Mouse (Mus musculus) spleen, adult 2 months (tissue): ENCODE data around the gene Gm20388. TPM values are rescaled to one million over a fixed set of nuclear protein-coding genes. Genes with fewer than 3 reads are reported as not detected.

ENCODE experiments used
- DNase-seq, 2 experiments: peaks; one replicate each; pipeline versions ENCODE4 v3.0.0 to v3.0.0-alpha.2; 2012 to 2021; ENCODE audit warnings: low spot score in 2 of 2, low read depth in 1 of 2
- H3K27ac ChIP-seq: fragments of 200-500 bp; 2 replicates; pipeline ENCODE4 v1.5.1; 2012; ENCODE audit warnings: low read length, inconsistent platforms; ENCODE audit not compliant: insufficient read depth
- H3K27me3 ChIP-seq: fragments of 200-500 bp; 2 replicates; pipeline ENCODE4 v1.6.1; 2012; ENCODE audit warnings: mild to moderate bottlenecking, moderate library complexity, low read length, inconsistent platforms; ENCODE audit not compliant: control insufficient read depth, insufficient read depth
- H3K36me3 ChIP-seq: fragments of 200-500 bp; 2 replicates; pipeline ENCODE4 v1.6.1; 2012; ENCODE audit warnings: mild to moderate bottlenecking, low read length, inconsistent platforms; ENCODE audit not compliant: control insufficient read depth, insufficient read depth
- H3K4me1 ChIP-seq: fragments of 200-500 bp; 2 replicates; pipeline ENCODE4 v1.6.1; 2011; ENCODE audit warnings: inconsistent platforms; ENCODE audit not compliant: control insufficient read depth, insufficient read depth, insufficient read length
- H3K4me3 ChIP-seq: fragments of 200-500 bp; 2 replicates; pipeline ENCODE4 v1.5.1; 2011; ENCODE audit warnings: mild to moderate bottlenecking, inconsistent platforms; ENCODE audit not compliant: insufficient read depth, insufficient read length; ENCODE audit errors: extremely low read depth
- CTCF ChIP-seq: fragments of 200-500 bp; IDR thresholded peaks from 2 replicates; pipeline ENCODE4 v1.5.1; 2011; ENCODE audit warnings: mild to moderate bottlenecking, inconsistent platforms; ENCODE audit not compliant: insufficient read depth, insufficient read length, insufficient replicate concordance; ENCODE audit errors: extremely low read depth
- POLR2A ChIP-seq: fragments of 200-500 bp; IDR thresholded peaks from 2 replicates; pipeline ENCODE4 v1.6.1; 2011; ENCODE audit warnings: low read depth, low read length, inconsistent platforms
- WGBS: fragments of 180-500 bp; shearing (Covaris S2); methylation state at CpG from one replicate; pipeline ENCODE4 v1.1.7; 2018; 5-methylcytosine and 5-hydroxymethylcytosine counted together
- polyA plus RNA-seq: library from polyadenylated mRNA; depleted of rRNA; stranded (reverse); fragments of >200 nt; gene quantifications from 2 replicates; pipeline ENCODE4 v1.2.3, GENCODE M21; 2012

The Gm20388 gene
- polyA plus RNA-seq, 1 experiment = 26.1 TPM

DNA sequence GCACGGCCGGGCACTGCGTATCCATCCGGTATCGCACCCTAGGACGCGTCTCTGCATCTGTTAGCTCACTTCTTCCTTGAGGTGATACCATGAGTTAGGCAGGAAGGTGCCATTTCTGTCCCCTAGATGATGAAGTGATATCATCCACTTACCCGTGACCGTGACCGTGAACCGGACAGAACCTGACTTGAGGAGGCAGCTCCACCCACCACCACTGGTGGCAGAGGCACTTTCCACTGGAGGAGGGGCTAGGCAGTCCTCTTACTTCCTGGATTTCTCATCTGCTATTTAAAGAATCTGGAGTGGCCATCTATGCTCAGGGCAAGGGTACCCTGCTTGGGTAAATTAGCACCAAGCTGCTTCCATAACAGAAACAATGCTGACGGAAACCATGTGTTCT, 3432.8 kb downstream of the Gm20388 start:
- 0 out of 2 replicates have a peak overlapping the region, but pooled peaks have one; percentile 32 for H3K27ac ChIP-seq
- no peaks in the 10 kb centered on the region for H3K36me3 ChIP-seq
- WGBS = 78% methylated on average over 12 of the region's 12 CpGs
- TF ChIP-seq CTCF = no peak
- no peak for TF ChIP-seq POLR2A
- no peaks in the 10 kb centered on the region for H3K27me3 ChIP-seq
- H3K4me1 ChIP-seq = peaks cover 3% of the 10 kb centered on the region; the same call in 1 of the 2 replicates
- no peak for DNase-seq
- no peak overlapping the region for H3K4me3 ChIP-seq

- Histone ChIP-seq H3K27ac (no peak overlapping the region), H3K36me3 (no peaks in the 10 kb centered on the region), H3K4me1 (peaks cover 3% of the 10 kb centered on the region; the same call in 1 of the 2 replicates), H3K4me3 (no peak overlapping the region), H3K27me3 (no peaks in the 10 kb centered on the region)
- TF ChIP-seq POLR2A (no peak), CTCF (no peak)
- no peak for DNase-seq
- WGBS = 85% methylated on average over 8 of the region's 8 CpGs
These were observed 3434.5 kb downstream of the Gm20388 start for GRCm38 (mm10) chr8:123345135-123345534.

GRCm38 (mm10) chr8:123345856-123346255, 3435.2 kb downstream of the Gm20388 start:
- TF ChIP-seq POLR2A (no peak), CTCF (no peak)
- H3K36me3 ChIP-seq = no peaks in the 10 kb centered on the region
- H3K4me1 ChIP-seq = peaks cover 3% of the 10 kb centered on the region; the same call in 1 of the 2 replicates
- no peak overlapping the region for H3K27ac ChIP-seq
- DNase-seq = no peak
- H3K27me3 ChIP-seq = no peaks in the 10 kb centered on the region
- H3K4me3 ChIP-seq = no peak overlapping the region
- WGBS = 88% methylated on average over 6 of the region's 6 CpGs

GRCm38 (mm10) chr8:123347293-123347692, 3436.7 kb downstream of the Gm20388 start:
- TF ChIP-seq CTCF (no peak), POLR2A (no peak)
- DNase-seq = no peak

DNA sequence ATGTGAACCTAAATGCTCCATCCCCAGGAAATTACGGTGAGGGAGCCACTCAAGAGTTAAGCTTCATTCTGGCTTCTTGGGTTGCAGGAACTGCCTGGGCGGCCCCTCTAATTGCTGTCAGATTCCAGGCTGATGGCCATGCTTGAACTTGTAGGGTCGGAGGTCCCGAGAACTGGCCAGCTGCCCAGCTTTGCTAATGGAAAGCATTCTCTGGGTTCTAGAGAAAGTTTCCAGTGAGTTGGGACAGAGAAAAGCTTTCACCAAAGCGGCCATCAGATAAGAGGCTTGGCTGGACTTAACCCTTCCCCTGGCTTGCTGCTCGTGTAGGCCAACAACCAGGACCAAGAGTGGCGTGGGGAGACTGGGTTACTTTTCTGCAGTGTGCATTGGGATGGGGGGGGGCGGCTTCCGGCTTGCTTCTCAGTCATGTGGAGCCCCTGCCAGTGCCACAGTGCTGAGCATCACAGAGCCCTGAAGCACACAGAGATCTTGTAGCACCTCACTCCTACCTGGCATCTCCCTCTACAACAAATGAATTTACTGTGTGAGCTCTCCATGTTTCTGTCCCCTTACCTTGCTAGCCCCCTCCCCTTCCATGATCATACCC, 3437.7 kb downstream of the Gm20388 start:
- WGBS = 88% methylated on average over 9 of the region's 9 CpGs
- no peaks in the 10 kb centered on the region for H3K4me1 ChIP-seq
- H3K27ac ChIP-seq = no peak overlapping the region
- TF ChIP-seq CTCF (no peak), POLR2A (no peak)
- no peak for DNase-seq
- H3K36me3 ChIP-seq = no peaks in the 10 kb centered on the region
- H3K4me3 ChIP-seq = no peak overlapping the region
- H3K27me3 ChIP-seq = peaks cover 1% of the 10 kb centered on the region; the same call in 1 of the 2 replicates

More at GRCm38 (mm10) chr8:123347293-123347692, 3436.7 kb downstream of the Gm20388 start:
- Histone ChIP-seq H3K27me3 (no peaks in the 10 kb centered on the region), H3K27ac (no peak overlapping the region), H3K4me1 (peaks cover under 1% of the 10 kb centered on the region; the same call in 1 of the 2 replicates), H3K4me3 (no peak overlapping the region), H3K36me3 (no peaks in the 10 kb centered on the region)
- WGBS = 76% methylated on average over 2 of the region's 2 CpGs

- Histone ChIP-seq H3K4me1 (no peaks in the 10 kb centered on the region), H3K4me3 (no peak overlapping the region), H3K27ac (no peak overlapping the region), H3K36me3 (no peaks in the 10 kb centered on the region), H3K27me3 (peaks cover 6% of the 10 kb centered on the region; the same call in 1 of the 2 replicates)
- TF ChIP-seq CTCF = no peak
- no peak for TF ChIP-seq POLR2A
- WGBS = 96% methylated on average over 4 of the region's 4 CpGs
- no peak for DNase-seq
These were observed 3438.4 kb downstream of the Gm20388 start for GRCm38 (mm10) chr8:123349073-123349472.

DNA sequence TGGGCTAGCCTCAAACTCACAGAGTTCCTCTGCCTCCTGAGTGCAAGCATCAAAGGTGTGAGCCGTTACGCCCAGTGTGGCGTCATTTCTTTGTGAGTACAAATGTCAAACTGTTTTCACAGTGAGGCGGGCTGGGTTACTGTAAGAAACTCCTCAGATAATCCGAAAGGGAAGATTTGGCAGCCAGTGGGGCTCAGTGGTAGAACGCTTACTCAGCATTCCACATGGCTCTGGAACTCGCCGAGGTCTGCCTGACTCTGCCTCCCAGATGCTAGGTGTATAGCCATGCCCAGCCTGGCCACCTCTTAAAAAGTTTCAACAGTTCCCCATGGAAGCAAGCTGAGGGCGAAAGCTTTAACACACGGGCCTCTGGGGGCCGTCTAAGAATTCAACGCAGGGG, 3441.5 kb downstream of the Gm20388 start:
- Histone ChIP-seq H3K27me3 (peaks cover 6% of the 10 kb centered on the region; the same call in 1 of the 2 replicates), H3K4me1 (no peaks in the 10 kb centered on the region), H3K36me3 (no peaks in the 10 kb centered on the region), H3K27ac (no peak overlapping the region), H3K4me3 (no peak overlapping the region)
- no peak for TF ChIP-seq POLR2A
- no peak for TF ChIP-seq CTCF
- WGBS = 87% methylated on average over 12 of the region's 12 CpGs
- DNase-seq = no peak
